Mouse (Mus musculus) regulatory T cell (primary cell): ENCODE results near the gene Olfr690.
"Not testable (repeated sequence)": the region's sequence is repeated elsewhere in the genome, so short reads cannot be mapped to it uniquely, and the experiment has no call there.

Source experiments
- in situ Hi-C: fragments of 300-600 bp; cut with MboI, MseI; formaldehyde crosslinking; loops from one replicate; pipeline ENCODE4 v1.15.1; 2025; ENCODE audit warnings: high pct_unique_total_duplicates

Gene Olfr690

DNA sequence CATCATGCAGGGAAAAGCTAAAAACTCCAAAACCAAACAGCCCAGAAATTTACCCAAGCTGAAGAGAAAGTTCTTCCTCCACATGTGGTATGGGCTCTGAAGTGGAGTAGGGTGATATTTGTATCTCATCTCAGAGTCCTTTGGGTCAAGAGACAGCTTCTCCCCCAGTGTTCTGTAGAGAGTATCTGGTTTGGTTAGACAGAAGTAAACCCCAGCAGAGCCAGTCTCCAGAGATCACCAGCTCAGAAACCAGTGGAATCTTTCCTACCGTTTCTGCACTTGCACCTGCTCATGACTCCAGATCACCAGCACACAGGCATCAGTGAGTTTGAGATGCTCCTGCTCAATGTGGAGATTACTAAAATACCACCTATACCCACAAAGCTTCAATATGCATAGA, at the start of gene Olfr690:
TSS of gene Olfr690 (minus strand) at position 101 of the 400 bp plus-strand sequence.
- in situ Hi-C loops: no loop called here

DNA sequence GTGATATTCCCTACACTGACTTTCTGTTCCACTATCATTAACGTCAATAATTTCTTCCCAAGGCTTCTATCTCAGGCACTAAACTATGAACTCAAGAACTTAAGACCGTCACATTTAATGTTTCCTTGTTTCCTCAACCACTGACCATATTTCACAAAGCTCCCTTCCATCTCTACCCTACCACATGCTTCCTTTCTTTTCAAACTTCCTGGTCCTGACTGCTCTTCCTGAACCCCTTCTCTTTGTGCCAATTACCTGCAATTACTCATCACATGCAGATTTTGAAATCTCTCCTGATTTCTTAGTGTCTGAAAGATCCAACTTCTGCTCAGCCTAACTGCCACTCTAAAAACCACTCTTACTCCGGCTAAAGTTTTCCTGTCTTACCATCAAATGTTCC, 46.4 kb upstream of the Olfr690 start:
- in situ Hi-C loops: no loop called here

DNA sequence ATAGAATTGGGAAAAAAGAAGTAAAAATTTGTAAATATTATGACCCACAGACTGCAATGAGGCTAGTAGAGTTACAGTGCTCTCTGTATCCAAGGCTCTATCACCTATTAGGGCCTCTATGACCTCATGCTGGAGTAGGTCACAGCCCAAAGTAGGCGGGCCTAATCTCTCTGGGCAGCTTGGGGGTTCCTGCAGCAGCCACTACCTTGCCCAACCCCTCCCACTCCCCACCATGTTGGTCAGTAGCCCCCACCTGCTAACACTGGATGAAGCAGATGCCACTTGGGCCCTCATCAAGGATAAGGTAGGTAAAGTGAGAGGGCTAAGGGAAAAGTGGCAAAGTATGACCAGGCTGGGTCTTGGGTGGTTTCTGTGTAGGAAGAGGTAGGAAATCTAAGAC, 41.0 kb upstream of the Olfr690 start, which contains the start of gene Gm5901:
TSS of gene Gm5901 (plus strand) at position 173 of the 400 bp plus-strand sequence.
- in situ Hi-C loops: no loop called here

DNA sequence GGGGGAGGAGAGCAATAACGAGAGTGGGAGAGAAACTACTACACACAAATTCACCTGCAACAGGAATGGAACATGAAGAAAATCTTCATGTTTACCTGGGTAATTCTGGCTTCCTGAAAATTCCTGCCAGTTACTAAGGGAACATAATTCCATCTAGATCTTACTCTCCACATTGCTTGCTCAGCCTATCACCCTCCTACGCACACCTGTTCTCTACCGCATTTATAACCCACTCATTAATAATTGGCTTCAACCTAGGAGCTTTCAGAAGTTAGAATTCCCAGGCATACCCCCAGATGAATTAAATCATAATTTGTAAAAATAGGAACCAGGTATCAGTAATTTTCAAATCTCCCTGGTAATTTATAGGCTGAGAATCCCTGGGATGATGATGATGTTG, 40.1 kb upstream of the Olfr690 start:
- in situ Hi-C loops: no loop called here

- in situ Hi-C loops: no loop called here
These were observed 39.6 kb upstream of the Olfr690 start for GRCm38 (mm10) chr7:105373509-105373908.

GRCm38 (mm10) chr7:105372912-105373311, 39.0 kb upstream of the Olfr690 start:
- in situ Hi-C loops: no loop called here

DNA sequence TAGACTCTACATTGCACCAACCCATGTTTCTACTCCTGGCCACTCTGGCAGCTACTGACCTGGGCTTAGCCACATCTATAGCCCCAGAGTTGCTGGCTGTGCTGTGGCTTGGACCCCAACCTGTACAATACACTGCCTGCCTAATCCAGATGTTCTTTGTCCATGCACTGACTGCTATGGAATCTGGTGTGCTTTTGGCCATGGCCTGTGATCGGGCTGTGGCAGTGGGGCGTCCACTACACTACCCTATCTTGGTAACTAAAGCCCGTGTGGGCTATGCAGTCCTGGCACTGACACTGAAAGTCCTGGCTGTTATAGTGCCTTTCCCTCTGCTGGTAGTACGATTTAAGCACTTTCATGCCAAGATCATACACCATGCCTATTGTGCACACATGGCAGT, 34.6 kb upstream of the Olfr690 start:
- in situ Hi-C loops: no loop called here

DNA sequence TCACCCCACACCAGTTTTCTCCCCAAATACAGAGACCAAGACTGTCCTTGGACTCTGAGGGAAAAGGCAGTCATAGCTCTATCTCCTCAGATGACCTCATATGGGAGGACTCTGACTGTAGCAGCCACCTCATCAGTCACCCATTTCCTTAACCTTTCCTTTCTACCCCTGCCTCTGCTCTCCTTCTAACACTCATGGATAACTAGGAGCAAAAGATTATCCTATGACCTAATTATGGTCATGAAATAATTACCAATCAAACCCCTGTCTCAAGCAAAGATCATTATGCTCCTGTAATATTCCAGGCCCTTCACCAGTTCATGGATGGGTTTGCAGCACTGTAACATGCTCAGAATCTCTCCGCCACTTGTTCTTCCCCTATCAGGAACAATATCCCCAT, 34.0 kb upstream of the Olfr690 start, which contains the start of gene Olfr692:
TSS of gene Olfr692 (plus strand) at position 301 of the 400 bp plus-strand sequence.
- in situ Hi-C loops: no loop called here

DNA sequence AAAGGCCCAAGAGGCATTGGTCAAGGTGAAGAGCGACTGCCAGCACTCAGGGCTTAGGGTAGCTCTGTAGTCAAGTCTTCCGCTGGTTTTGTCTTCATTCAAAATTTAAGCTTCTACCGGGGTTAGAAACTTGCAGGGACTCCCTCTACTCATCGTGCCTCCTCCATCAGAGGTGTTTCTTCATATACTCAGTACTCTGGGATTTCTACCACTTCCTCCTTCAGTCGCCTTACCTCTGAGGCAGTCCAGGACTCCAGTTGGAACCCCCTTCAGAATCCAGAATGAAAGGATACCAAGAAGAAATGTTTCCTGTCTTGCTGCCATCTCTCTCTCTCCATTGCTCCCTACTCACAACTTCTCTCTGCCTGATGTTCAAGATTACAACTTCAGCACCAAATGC, 33.4 kb upstream of the Olfr690 start:
- in situ Hi-C loops: no loop called here

DNA sequence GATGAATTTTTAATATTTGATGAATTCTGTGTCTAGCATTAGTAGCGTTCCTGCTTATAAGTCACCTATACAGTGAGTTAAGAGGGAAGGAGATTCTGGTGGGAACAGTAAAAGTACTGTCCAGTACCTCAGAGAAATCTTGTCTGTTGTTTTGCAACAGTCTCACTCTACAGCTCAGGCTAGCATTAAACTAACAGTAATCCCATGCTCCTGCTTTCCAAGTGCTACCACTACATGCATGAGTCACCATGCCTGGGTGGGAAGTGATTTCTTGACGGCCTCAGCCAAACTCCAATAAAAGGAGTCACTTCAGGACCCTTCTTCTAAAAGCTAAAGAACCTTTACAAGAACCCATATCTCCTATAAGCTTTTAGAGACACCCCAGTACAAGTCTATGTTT, 27.8 kb upstream of the Olfr690 start:
- in situ Hi-C loops: no loop called here

DNA sequence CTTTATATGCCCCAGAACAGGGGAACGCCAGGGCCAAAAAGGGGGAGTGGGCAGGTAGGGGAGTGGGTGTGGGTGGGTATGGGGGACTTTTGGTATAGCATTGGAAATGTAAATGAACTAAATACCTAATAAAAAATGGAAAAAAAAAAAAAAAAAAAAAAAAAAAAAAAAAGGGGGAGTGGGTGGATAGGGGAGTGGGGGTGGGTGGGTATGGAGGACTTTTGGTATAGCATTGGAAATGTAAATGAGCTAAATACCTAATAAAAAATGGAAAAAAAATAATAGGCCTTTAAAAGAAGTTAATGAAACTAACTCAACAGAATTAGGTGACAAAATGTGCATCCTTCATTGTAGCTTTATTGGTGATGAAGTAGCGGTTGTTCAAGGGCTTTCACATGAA, 22.6 kb upstream of the Olfr690 start:
- in situ Hi-C loops: not testable (repeated sequence)

DNA sequence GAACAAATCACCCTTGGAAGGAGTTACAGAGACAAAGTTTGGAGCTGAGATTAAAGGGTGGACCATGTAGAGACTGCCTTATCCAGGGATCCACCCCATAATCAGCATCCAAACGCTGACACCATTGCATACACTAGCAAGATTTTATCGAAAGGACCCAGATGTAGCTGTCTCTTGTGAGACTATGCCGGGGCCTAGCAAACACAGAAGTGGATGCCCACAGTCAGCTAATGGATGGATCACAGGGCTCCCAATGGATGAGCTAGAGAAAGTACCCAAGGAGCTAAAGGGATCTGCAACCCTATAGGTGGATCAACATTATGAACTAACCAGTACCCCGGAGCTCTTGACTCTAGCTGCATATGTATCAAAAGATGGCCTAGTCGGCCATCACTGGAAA, 22.2 kb upstream of the Olfr690 start:
- in situ Hi-C loops: not testable (repeated sequence)

DNA sequence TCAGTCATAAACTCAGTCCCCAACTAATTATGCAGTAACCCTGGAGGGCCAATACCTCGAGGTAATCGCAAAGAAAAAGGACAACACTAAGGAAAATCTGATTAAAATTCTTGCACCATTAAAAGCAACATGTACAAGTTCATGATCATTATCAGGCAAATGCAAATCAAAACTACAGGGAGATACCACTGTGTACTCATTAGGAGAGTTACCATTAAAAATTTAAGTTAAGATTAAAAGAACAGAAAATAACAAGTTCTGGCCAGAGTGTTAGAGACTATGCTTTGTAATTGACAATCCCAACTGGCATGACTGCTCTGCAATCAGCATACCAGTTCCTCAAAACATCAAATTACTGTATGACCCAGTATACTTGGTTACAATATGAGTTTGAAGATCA, 8.8 kb upstream of the Olfr690 start:
- in situ Hi-C loops: no loop called here

GRCm38 (mm10) chr7:105342170-105342569, 8.3 kb upstream of the Olfr690 start, which contains the start of gene Olfr691:
Gene Olfr691, minus strand, starts transcription at chr7:105342270.
- in situ Hi-C loops: no loop called here

GRCm38 (mm10) chr7:105325302-105325701, 8.6 kb downstream of the Olfr690 start:
- in situ Hi-C loops: loop anchor here (10.0 kb wide), 1 partner anchor 1429 kb away; the partner anchor contains the start of gene Olfr698

- in situ Hi-C loops: loop anchor here (10.0 kb wide), 1 partner anchor 1406 kb away; the partner anchor contains the start of gene Olfr65
These were observed 23.0 kb downstream of the Olfr690 start, which contains the start of gene Olfr689 for GRCm38 (mm10) chr7:105310865-105311264. Gene Olfr689, plus strand, starts transcription at chr7:105311165.

GRCm38 (mm10) chr7:105290051-105290450, 43.9 kb downstream of the Olfr690 start:
- in situ Hi-C loops: no loop called here

DNA sequence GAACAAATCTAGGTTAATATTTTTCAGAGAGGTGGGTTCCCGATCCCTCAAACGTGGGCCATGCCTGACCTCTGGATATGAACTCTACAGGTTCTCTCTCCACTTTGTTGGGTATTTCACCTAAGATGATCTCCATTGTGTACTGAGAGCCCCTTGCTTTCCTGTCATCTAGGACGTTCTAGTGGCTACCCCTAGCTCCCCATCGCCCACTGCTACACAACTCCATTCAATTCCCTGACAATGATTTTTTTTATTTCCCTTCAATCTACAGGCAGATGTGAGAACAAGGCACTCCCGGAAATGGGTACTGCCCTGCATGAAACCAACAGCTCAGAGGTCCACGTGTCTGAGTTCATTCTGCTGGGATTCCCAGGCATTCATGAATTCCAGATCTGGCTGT, 46.1 kb downstream of the Olfr690 start, which contains the start of gene Olfr688:
TSS of gene Olfr688 (plus strand) at position 301 of the 400 bp plus-strand sequence.
- in situ Hi-C loops: no loop called here
